Mouse (Mus musculus): ENCODE measurements at regions not wholly inside any gene's neighbourhood (a gene's known extent, or its start where the extent isn't known, plus 50 kb on each side); places are given as distances from the start of the nearest gene placed in this dataset.

- TF ChIP-seq CTCF (IDR thresholded peaks at IDR 0.05; ENCODE audit: low read depth) (no peak), EP300 (IDR thresholded peaks at IDR 0.05; ENCODE audit: low read depth) (no peak)
Measured at GRCm38 (mm10) chr15:24635620-24636019, 777.9 kb downstream of the Basp1 start.
